Mouse (Mus musculus) megakaryocyte, embryonic 14.5 days (primary cell): ENCODE measurements around the gene Gm49450. TPM values are rescaled to one million over a fixed set of nuclear protein-coding genes. Genes with fewer than 3 reads are reported as not detected.

ENCODE experiments used
- H3K27me3 ChIP-seq: replicated peaks from 2 replicates; pipeline ENCODE3; 2012; ENCODE audit warnings: inconsistent platforms
- H3K36me3 ChIP-seq: replicated peaks from 2 replicates; pipeline ENCODE3; 2012; ENCODE audit warnings: low read length, inconsistent platforms, mixed read lengths
- H3K4me1 ChIP-seq: 2 replicates; pipeline ENCODE4 v1.6.1; 2012; ENCODE audit warnings: inconsistent platforms
- H3K4me3 ChIP-seq: replicated peaks from 2 replicates; pipeline ENCODE3; 2012; ENCODE audit warnings: moderate library complexity, mild to moderate bottlenecking, inconsistent platforms
- H3K9me3 ChIP-seq: 2 replicates; pipeline ENCODE4 v1.6.1; 2012; ENCODE audit warnings: inconsistent platforms
- FLI1 ChIP-seq: IDR thresholded peaks from 2 replicates; pipeline ENCODE4 v1.6.1; 2012; ENCODE audit warnings: low read length, inconsistent platforms, mixed read lengths
- GATA1 ChIP-seq: IDR thresholded peaks from 3 replicates; pipeline ENCODE4 v1.6.1; 2012; ENCODE audit warnings: mixed read lengths, low read length, inconsistent platforms, borderline replicate concordance
- polyA plus RNA-seq: library from polyadenylated mRNA; stranded (reverse); fragments of >175 nt; gene quantifications from 2 replicates; pipeline ENCODE4 v1.2.3, GENCODE M21; 2012; ENCODE audit warnings: low replicate concordance; ENCODE audit not compliant: insufficient read depth

The Gm49450 gene
- polyA plus RNA-seq, 1 experiment, result 2.5 TPM

DNA sequence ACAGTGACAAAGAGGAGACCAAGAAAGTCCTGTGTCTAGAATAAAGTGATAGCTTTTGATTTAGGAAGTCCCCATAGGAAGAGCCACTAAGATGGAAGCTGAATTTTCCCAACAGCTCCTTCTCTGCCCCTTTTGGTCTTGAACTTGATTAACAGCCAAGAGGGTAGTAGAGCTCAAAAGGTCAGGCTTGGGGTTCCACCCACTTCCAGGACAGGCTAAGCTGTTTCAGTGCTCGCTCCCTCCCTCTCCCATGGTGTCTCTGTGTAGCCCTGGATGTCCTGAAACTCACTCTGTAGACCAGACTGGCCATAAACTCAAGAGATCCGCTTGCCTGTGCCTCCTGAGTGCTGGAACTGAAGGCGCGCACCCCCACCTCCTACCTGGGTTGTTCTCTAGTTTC lies 37.3 kb downstream of the Gm49450 start:
- no peaks in the 10 kb centered on the region for H3K9me3 ChIP-seq
- H3K27me3 ChIP-seq, result peaks cover 6% of the 10 kb centered on the region
- peaks cover 32% of the 10 kb centered on the region for H3K36me3 ChIP-seq
- peak overlapping the region; percentile 46 for H3K4me3 ChIP-seq
- peaks cover 37% of the 10 kb centered on the region for H3K4me1 ChIP-seq
- TF ChIP-seq GATA1 (no peak), FLI1 (no peak)

DNA sequence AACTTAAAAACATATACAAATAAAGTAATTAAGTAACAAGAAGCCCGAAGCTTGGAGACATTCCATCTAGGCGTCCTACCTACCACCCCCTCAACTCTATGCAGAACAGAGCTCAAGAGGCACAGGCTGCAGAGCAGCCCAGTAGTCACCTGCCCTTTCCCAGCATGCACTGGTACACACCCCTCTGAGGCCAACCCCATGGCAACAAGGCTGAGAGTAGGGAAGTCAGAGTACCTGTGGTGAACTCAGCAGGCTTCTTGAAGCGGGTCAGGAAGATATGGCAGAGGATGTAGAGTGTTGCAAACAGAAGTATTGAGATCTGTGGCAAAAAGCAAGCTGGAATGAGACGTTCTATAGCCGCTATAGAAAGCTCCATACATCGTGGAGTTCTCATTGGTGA lies 38.4 kb downstream of the Gm49450 start:
- H3K27me3 ChIP-seq, result peaks cover 6% of the 10 kb centered on the region
- H3K4me3 ChIP-seq, result no peak overlapping the region
- H3K4me1 ChIP-seq, result peaks cover 37% of the 10 kb centered on the region
- peaks cover 39% of the 10 kb centered on the region for H3K36me3 ChIP-seq
- no peak for TF ChIP-seq FLI1
- no peak for TF ChIP-seq GATA1
- no peaks in the 10 kb centered on the region for H3K9me3 ChIP-seq

DNA sequence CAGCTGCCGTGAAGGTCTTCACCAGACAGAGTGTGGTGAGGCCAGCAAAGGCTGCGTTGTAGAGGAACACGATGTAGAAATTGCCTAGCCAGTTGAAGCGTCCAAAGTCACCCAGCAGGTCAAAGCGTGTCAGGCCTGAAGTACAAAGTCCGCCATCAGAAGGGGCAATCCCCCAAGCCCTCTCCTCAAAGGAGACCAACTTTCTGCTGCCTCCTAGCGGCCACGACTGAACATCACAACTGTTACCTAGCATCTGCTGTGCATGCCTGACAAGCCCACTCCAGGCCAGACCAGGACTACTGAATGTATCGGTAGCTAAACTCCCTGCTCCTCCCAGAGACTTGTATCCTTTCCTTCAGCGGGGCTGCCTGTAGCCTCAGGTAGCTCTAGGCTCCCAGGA lies 48.7 kb downstream of the Gm49450 start:
- peaks cover 18% of the 10 kb centered on the region for H3K27me3 ChIP-seq
- peaks cover 4% of the 10 kb centered on the region; the same call in 1 of the 2 replicates for H3K4me1 ChIP-seq
- H3K36me3 ChIP-seq, result peaks cover 59% of the 10 kb centered on the region
- no peak overlapping the region for H3K4me3 ChIP-seq
- H3K9me3 ChIP-seq, result 0 out of 2 replicates have a peak, but pooled peaks cover 3% of the 10 kb centered on the region
- no peak for TF ChIP-seq FLI1
- no peak for TF ChIP-seq GATA1

DNA sequence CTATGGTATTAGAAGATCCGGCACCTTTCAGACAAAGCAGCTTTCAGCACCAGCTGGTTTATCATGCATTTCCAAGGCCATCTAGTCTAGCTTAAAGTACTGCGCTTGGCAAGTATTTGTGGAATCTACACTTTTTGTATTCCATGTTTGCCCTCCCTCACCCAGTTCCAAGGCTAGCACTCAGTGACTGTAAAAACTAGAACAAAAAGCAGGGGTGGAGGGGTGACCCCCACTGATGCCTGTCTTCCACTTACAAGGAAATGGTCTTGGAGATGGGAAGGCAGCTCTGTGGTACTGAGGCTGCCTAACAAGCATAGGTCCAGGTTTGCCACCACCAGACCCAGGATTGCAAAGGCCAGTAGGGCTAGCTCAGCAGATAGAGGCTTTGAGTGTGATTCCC lies 50.8 kb downstream of the Gm49450 start:
- no peak overlapping the region for H3K4me3 ChIP-seq
- H3K36me3 ChIP-seq, result peaks cover 38% of the 10 kb centered on the region
- TF ChIP-seq FLI1 (no peak), GATA1 (no peak)
- H3K9me3 ChIP-seq, result 0 out of 2 replicates have a peak, but pooled peaks cover 3% of the 10 kb centered on the region
- H3K27me3 ChIP-seq, result peaks cover 35% of the 10 kb centered on the region
- H3K4me1 ChIP-seq, result peaks cover 11% of the 10 kb centered on the region

DNA sequence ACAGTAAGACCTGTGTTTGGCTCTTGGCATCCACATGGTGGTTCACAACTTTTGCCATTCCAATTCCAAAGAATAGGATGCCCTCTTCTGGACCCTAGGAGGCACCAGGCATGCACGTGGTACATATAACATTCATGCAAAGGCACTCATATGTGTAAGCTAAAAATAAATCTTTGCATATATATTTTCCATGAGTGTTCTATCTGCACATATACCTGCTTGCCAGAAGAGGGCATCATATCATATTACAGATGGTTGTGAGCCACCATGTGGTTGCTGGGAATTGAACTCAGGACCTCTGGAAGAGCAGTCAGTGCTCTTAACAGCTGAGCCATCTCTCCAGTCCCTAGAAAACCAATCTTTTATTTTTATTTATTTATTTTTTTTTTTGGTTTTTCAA lies 51.8 kb downstream of the Gm49450 start:
- Histone ChIP-seq H3K9me3 (0 out of 2 replicates have a peak, but pooled peaks cover 3% of the 10 kb centered on the region), H3K36me3 (peaks cover 31% of the 10 kb centered on the region), H3K4me1 (peaks cover 21% of the 10 kb centered on the region), H3K27me3 (peaks cover 46% of the 10 kb centered on the region), H3K4me3 (no peak overlapping the region)
- TF ChIP-seq FLI1, result no peak
- no peak for TF ChIP-seq GATA1

DNA sequence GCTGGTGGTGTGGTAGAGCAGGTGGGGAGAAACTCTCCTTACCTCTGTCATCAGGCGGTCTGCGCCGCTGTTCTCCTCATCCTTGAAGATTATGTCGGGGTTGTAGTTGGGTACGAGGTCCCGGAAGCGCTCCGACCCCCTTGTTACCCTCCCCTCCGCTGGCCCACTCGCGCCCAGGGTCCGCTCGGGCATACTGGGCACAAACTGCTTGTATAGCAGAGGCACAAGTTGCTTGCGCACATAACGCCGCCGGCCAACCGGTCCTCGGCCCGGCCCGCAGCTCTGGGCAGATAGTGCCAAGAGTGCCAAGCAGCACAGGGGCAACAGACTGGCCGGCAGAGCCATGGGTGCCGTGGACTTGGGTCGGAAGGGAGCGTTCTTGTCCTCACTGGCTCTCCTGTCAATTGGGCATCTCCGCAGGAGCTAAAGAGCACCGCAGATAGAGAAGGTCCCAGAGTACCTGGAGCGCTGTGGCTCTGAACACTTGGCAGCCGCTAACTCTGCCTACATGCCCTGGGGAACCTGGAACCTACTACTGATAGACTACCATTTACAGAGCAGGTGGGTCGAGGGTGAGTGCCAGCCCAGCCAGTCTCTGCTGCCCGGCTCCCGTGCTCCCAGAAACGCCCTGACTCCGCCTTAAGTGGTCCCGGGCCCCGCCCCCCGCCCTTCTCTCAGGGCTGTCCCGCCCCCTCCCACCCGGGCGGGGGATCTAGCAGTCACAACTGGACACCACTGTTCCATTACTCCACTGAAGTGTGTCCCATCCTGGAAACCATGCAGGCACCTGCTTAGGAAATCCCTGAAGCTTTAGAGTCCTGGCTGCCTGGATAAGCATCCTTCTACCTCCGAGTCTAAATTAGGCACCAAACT lies 55.2 kb downstream of the Gm49450 start, which contains the start of gene Dhh:
TSS of gene Dhh (minus strand) at position 613 of the 873 bp plus-strand sequence.
- H3K27me3 ChIP-seq, result peaks cover 79% of the 10 kb centered on the region
- 0 out of 2 replicates have a peak, but pooled peaks cover 3% of the 10 kb centered on the region for H3K9me3 ChIP-seq
- peak within 1 kb of the TSS; percentile 71 for H3K4me3 ChIP-seq
- H3K36me3 ChIP-seq, result no peaks in the 10 kb centered on the region
- no peak for TF ChIP-seq GATA1
- no peak for TF ChIP-seq FLI1
- H3K4me1 ChIP-seq, result peaks cover 55% of the 10 kb centered on the region

DNA sequence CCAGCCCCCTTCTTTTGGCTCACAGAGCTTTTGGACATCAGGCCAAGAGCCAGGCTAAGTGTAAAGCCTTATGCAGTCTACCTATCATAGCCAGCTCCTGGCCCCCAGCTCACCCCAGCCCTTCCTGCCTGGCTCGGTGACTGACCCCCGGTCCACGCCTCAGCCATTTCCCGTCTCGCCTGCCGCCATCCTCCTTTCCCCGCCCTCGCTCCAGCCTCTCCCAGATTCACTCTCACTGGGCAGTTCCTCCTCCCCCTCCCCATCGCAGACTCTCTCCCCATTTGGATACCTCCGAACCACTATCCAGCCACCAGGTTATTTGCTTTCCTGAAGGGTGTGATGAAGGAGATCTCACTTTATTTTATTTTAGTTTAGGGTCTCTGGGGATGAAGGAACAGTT lies 55.9 kb downstream of the Gm49450 start:
- 0 out of 2 replicates have a peak, but pooled peaks cover 3% of the 10 kb centered on the region for H3K9me3 ChIP-seq
- H3K36me3 ChIP-seq, result no peaks in the 10 kb centered on the region
- peak overlapping the region; percentile 50 for H3K4me3 ChIP-seq
- peaks cover 59% of the 10 kb centered on the region for H3K4me1 ChIP-seq
- peaks cover 82% of the 10 kb centered on the region for H3K27me3 ChIP-seq
- TF ChIP-seq FLI1 (no peak), GATA1 (no peak)

DNA sequence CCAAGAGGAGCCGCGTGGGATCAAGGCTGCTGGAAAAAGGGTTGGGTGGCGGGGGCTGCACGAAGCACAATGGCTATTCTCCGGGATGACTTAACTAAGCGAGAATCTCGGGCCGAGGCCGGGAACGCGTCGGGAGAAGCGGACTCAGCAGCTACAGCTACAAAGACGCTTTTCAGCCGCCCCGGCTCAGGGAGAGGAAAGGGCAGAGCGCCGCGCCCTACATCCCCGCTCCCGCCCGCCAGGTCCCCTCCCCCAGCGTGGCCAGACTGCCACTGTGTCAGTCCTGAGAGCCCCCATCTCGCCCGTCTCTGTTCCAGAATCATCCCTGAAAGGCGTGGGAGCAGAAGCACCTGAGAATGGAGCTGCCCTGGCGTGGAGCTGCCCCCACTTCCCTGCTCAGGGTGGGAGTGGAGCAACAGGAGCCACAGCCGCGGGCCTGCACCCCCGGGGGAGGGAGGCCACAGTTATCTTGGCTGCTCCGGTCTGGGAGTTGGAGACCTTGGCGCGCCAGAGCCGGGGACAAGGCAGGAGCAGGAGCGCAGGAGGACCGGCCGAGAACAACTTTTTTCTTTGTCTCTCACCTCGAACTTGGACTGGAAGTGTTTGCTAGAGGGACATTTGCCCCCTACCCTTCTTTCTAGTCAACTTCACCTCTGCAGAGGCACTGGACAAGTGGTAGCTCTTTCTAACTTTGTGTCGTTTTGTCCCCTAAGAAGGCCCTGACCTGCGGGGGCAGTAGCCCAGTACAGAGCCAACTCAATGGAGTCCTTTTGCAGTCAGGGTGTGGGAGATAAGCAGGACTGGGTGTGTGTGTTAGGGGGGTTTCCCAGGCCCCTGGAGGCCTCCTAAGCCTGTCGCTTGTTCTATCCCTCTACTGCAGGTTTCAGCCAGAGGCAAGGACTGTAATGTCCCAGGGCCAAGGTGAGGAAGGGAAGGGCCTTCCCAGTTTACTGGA lies 57.4 kb downstream of the Gm49450 start:
- TF ChIP-seq GATA1 (no peak), FLI1 (no peak)
- Histone ChIP-seq H3K27me3 (peaks cover 78% of the 10 kb centered on the region), H3K4me1 (peaks cover 73% of the 10 kb centered on the region), H3K36me3 (no peaks in the 10 kb centered on the region), H3K9me3 (no peaks in the 10 kb centered on the region), H3K4me3 (peak overlapping the region; percentile 94)
